ENCODE assay signal across 9 mouse cellular contexts in genomic region chr8:69882021-69882756, GRCm38 (mm10). TPM values are rescaled to one million over a fixed set of nuclear protein-coding genes. Genes with fewer than 3 reads are reported as not detected.
DNase-seq lines count a peak whose midpoint lies in the region; ATAC-seq and TF ChIP-seq lines count a peak whose summit lies in the region.
"Had no signal": no experiment of that assay in that cellular context is flagged by ENCODE, and none has a peak within 500 bp of the region (broad histone marks: within the 10 kb centered on the region; RNA-seq: fewer than 3 reads in every experiment).

No protein-coding gene starts in this region.

- peak overlapping the region; percentile 35 for H3K4me3 ChIP-seq in lung, postnatal 0 days (ENCODE audit: low read depth, low read length)

- no peak for TF ChIP-seq CTCF in lung, postnatal 0 days (IDR thresholded peaks at IDR 0.05)

- no peak for TF ChIP-seq EP300 in lung, postnatal 0 days (IDR thresholded peaks at IDR 0.05)

- H3K9me3 ChIP-seq in lung, postnatal 0 days (ENCODE audit: low read length) = no peaks in the 10 kb centered on the region

- H3K4me2 ChIP-seq in lung, postnatal 0 days (replicated peaks; ENCODE audit: low read depth, low read length) = peak overlapping the region; percentile 54

- ATAC-seq in lung, postnatal 0 days = peak; percentile 65
- no peak for ATAC-seq in megakaryocyte progenitor cell, adult 5-6 weeks (replicated peaks; ENCODE audit: poor library complexity)

- no peaks in the 10 kb centered on the region for H3K36me3 ChIP-seq in lung, postnatal 0 days (ENCODE audit: insufficient read depth, low read length)

- H3K9ac ChIP-seq in lung, postnatal 0 days (replicated peaks; ENCODE audit: low read depth) = no peak overlapping the region

- H3K27ac ChIP-seq in lung, postnatal 0 days (ENCODE audit: low read length) = no peak overlapping the region

- intact Hi-C loops in heart, postnatal 14 days (cut with DNase I) = no loop called here

- peaks cover 76% of the 10 kb centered on the region for H3K27me3 ChIP-seq in lung, postnatal 0 days (replicated peaks; ENCODE audit: insufficient read depth, low read length)

- peaks cover 6% of the 10 kb centered on the region; the same call in 1 of the 2 replicates for H3K4me1 ChIP-seq in lung, postnatal 0 days (ENCODE audit: insufficient read depth, low read depth, low read length)

- peak; percentile 42 for DNase-seq in ovary, adult 18-20 months (ENCODE audit: low spot score)
- DNase-seq in ovary, postnatal 10 days (ENCODE audit: low spot score) = no peak
- peak; percentile 77 for DNase-seq in embryo, embryonic 11 days
- peak; percentile 72 to 74 for DNase-seq in heart, postnatal 14 days
- DNase-seq in kidney, postnatal 36 days = peak; percentile 63 to 80
- peak; percentile 46 for DNase-seq in lung, postnatal 0 days (ENCODE audit: low spot score)
- peak; percentile 77 for DNase-seq in right cerebral cortex, postnatal 4 days

- WGBS in lung, postnatal 0 days = 10% methylated on average over 74 of the region's 103 CpGs

RNA-seq across cellular contexts. Expression of gene Cilp2, which starts 5.3 kb away (rescaled TPM):
- 1 to 10 TPM; 1.7 TPM for total RNA-seq in heart, postnatal 14 days (2021)
- 0.17 and 0.36 TPM in 2 replicates for polyA plus RNA-seq in lung, postnatal 0 days (2015; fragmentation: Nextera tagmentation; extraction: Ambion mirVana)
- not detected in 2 replicates for total RNA-seq in megakaryocyte progenitor cell, adult 5-6 weeks (2015)
- total RNA-seq in megakaryocyte progenitor cell, adult 5-6 weeks (2017) = not detected in 2 replicates
- total RNA-seq: common myeloid progenitor, adult 5-6 weeks had no signal

RNA-seq across cellular contexts. Expression of gene Tssk6, which starts 19.8 kb away (rescaled TPM):
- not detected for total RNA-seq in heart, postnatal 14 days (2021)
- 1.9 and 2.3 TPM in 2 replicates for polyA plus RNA-seq in lung, postnatal 0 days (2015; fragmentation: Nextera tagmentation; extraction: Ambion mirVana)
- total RNA-seq in megakaryocyte progenitor cell, adult 5-6 weeks (2015) = 0.49 and 0.52 TPM in 2 replicates
- total RNA-seq in megakaryocyte progenitor cell, adult 5-6 weeks (2017) = 0.08 and 0.57 TPM in 2 replicates
- total RNA-seq: common myeloid progenitor, adult 5-6 weeks had no signal

RNA-seq across cellular contexts. Expression of gene Ndufa13, which starts 20.2 kb away (rescaled TPM):
- 100 to 1,000 TPM; 404 to 405 TPM for total RNA-seq in heart, postnatal 14 days (2021)
- polyA plus RNA-seq in lung, postnatal 0 days (2015; fragmentation: Nextera tagmentation; extraction: Ambion mirVana) = 165 and 177 TPM in 2 replicates
- total RNA-seq in megakaryocyte progenitor cell, adult 5-6 weeks (2015) = 48.2 and 51.8 TPM in 2 replicates
- 99.5 and 114 TPM in 2 replicates for total RNA-seq in megakaryocyte progenitor cell, adult 5-6 weeks (2017)

RNA-seq across cellular contexts. Expression of gene Yjefn3, which starts 20.3 kb away (rescaled TPM):
- total RNA-seq in heart, postnatal 14 days (2021) = 10 to 100 TPM; 10.4 to 10.7 TPM
- polyA plus RNA-seq in lung, postnatal 0 days (2015; fragmentation: Nextera tagmentation; extraction: Ambion mirVana) = 2.1 and 3.4 TPM in 2 replicates
- total RNA-seq in megakaryocyte progenitor cell, adult 5-6 weeks (2015) = not detected in 2 replicates
- total RNA-seq in megakaryocyte progenitor cell, adult 5-6 weeks (2017) = 0.37 TPM in 1 of 2 replicates, not detected in the other
- total RNA-seq: common myeloid progenitor, adult 5-6 weeks had no signal

RNA-seq across cellular contexts. Expression of gene Pbx4, which starts 49.9 kb away (rescaled TPM):
- total RNA-seq in heart, postnatal 14 days (2021) = under 1 TPM in 1 of 2 experiments, not detected in 1; 0.41 TPM
- 15.9 and 17.0 TPM in 2 replicates for polyA plus RNA-seq in lung, postnatal 0 days (2015; fragmentation: Nextera tagmentation; extraction: Ambion mirVana)
- 6.8 and 10.2 TPM in 2 replicates for total RNA-seq in megakaryocyte progenitor cell, adult 5-6 weeks (2015)
- 13.3 and 15.0 TPM in 2 replicates for total RNA-seq in megakaryocyte progenitor cell, adult 5-6 weeks (2017)
